Mouse (Mus musculus): ENCODE results near the gene Cldn34b2.
"Not testable (repeated sequence)": the region's sequence is repeated elsewhere in the genome, so short reads cannot be mapped to it uniquely, and the experiment has no call there.

Cldn34b2 gene

DNA sequence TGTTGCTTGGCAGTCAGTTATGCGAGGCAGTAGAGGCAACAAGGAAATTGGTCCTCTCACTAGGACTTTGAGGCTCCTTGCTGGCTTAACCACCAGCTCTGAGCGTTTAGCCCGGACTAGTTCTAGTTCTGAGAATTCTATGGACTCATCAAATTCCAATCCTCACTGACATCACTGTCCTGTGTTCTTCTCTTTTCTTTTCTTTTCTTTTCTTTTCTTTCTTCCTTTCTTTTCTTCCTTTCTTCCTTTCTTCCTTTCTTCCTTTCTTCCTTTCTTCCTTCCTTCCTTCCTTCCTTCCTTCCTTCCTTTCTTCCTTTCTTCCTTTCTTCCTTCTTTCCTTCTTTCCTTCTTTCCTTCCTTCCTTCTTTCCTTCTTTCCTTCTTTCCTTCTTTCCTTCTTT, at the start of gene Cldn34b2:
Gene Cldn34b2, minus strand, starts transcription at position 101 of the 400 bp plus-strand sequence.
- DNase-seq (ENCODE audit: low spot score in 2 of 2) = not testable (repeated sequence)

DNA sequence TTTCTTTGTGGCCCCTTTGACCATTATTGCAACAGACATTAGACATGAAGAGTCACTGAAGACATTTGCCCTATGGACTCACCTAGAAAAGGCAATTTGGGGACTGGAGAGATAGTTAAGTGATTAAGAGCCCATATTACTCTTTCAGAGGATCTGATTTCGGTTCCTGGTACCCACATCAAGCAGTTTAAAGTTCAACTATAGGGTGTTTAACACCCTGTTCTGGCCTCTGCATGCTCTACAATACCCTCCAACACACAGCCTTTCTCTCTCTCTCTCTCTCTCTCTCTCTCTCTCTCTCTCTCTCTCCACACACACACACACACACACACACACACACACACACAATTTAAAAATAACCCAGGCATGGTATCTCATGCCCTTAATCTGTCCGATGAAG, 49.4 kb upstream of the Cldn34b2 start:
- DNase-seq (ENCODE audit: low spot score in 2 of 2) = no peak

GRCm38 (mm10) chrX:155177230-155177629, 49.0 kb upstream of the Cldn34b2 start:
- no peak for DNase-seq (ENCODE audit: low spot score in 2 of 2)

- no peak for DNase-seq (ENCODE audit: low spot score in 2 of 2)
Measured at GRCm38 (mm10) chrX:155175568-155175967, 47.4 kb upstream of the Cldn34b2 start.

DNA sequence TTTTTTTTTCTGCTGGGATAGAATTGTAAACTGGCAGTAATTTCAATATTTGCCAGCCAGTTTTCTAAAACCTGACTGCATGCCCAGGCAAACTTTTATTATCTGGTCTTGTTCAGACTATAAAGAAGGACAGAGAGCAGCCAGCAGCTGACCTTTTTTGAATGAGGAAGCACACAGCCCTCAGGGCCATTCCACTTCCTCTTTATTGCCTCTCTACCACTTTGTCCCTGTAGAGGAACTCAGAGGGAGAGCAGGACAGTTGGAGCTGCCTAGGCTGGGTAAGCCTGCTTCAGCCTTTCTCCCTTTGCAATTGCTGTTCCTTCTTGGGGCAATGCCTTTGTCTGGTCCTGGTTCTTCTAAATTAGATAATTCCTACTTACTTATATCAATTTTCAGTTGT, 44.1 kb upstream of the Cldn34b2 start:
- no peak for DNase-seq (ENCODE audit: low spot score in 2 of 2)

DNA sequence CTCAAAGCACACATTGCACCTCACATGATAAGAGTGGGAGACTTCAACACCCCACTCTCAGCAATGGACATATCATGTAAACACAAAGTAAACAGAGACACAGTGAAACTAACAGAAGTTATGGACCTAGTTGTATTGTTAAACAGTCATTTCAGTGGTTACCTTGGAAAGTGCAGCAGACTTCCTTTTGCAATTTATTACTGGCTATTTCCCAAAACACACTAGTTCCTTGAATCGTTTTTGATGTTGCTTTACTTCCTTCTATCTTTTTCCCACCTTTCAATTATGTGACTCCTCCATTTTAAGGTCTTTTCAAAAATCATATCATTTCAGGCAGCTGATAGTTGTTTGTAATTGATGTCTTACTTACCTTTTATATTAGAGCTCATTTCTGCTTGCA, 43.5 kb upstream of the Cldn34b2 start:
- no peak for DNase-seq (ENCODE audit: low spot score in 2 of 2)

DNA sequence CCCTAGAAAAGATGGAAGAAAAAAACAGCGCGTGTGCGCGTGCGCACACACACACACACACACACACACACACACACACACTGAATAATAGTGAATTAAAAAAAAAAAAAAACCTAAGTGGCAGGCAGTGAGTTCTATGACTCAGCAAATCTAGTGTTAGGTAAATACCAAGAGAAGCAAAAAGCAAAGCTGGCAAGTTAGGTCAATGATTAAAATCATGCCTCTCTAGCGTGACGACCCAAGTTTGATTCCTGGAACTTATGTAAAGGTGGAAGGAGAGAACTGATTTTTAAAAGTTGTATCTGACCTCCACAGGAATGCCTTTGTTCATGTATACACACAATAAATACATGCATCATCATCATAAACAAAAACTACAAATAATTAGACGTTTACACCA, 41.7 kb upstream of the Cldn34b2 start:
- no peak for DNase-seq (ENCODE audit: low spot score in 2 of 2)

GRCm38 (mm10) chrX:155167667-155168066, 39.5 kb upstream of the Cldn34b2 start:
- DNase-seq (ENCODE audit: low spot score in 2 of 2) = no peak

DNA sequence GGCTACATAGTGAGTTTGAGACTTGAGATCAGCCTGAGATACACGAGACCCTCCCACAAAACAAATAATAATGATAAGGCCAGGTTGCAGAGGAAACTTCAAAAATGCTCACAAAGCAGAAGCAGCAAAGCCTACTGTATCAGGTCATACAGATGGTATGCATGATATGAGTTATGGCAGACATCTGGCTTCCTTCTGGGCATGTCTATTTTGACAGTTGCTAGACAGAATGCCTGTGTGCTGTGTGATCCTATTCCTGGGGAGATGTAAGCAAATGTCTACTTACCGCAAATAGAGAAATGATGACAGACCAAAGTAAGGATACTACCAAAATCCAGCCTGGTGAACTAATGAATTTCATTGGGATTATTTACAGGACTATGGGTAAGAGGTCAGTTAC, 38.1 kb upstream of the Cldn34b2 start:
- DNase-seq (ENCODE audit: low spot score in 2 of 2) = no peak

GRCm38 (mm10) chrX:155163553-155163952, 35.3 kb upstream of the Cldn34b2 start:
- DNase-seq (ENCODE audit: low spot score in 2 of 2) = no peak

GRCm38 (mm10) chrX:155151868-155152267, 23.7 kb upstream of the Cldn34b2 start:
- no peak for DNase-seq (ENCODE audit: low spot score in 2 of 2)

DNA sequence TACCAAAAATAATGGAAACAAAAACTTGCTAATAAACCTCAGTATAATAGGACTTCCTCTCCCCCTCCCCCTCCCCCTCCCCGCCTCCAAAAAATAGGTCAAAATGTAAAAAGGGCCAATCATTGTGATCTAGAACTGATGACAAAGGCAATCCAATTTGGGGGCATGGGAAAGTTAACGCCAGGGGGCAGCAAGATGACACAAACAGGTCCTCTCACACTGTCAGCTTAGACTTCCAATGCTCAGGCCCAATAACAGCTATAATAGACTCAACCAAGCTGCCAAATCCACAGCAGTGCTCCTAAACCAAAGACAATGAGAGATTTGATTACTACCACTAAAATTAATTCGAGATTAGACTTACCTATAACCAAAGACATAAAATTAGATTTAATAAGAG, 16.5 kb upstream of the Cldn34b2 start:
- DNase-seq (ENCODE audit: low spot score in 2 of 2) = peak; percentile 7 to 9

DNA sequence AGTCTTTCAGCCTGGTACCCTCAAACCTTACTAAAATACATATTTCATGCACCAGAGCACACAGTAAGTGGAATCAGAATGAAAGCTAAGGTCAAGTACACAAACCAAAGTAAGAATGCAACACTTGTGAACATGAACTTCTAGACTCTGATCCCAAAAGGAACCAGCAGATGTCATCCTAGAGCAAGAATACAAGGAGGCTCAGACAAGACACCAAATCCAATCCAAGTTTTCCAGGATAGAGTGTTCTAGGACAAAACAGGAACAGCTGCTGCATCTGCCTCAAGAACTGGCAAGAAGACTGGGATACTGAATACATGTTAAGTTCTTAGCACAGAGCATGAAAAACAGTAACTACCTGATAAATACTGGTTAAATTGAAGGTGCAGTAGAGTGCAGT, 30.2 kb downstream of the Cldn34b2 start:
- no peak for DNase-seq (ENCODE audit: low spot score in 2 of 2)

DNA sequence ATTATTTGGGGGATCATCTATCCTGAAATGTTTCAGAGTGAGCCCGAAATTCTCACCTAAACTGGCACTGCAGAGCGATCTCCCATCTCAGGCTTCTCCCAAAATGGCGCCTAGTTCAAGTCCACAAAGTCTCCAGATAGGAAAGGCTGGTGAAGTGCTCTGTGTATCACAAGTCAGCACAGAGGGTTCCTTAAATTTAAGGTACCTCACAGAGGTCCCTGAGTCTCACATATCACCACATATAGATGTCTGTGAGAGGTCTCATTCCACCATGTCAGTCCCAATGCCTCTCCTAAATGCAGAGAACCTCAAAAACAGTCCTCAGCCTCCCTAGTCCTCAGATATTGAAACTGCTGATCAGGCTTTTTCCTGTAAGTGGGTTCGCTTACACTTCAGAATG, 34.6 kb downstream of the Cldn34b2 start, which contains the start of gene Magea2:
Gene Magea2, minus strand, starts transcription at position 101 of the 400 bp plus-strand sequence.
- DNase-seq (ENCODE audit: low spot score in 2 of 2) = not testable (repeated sequence)

GRCm38 (mm10) chrX:155089693-155090092, 38.5 kb downstream of the Cldn34b2 start, which contains the start of gene Magea1:
TSS of gene Magea1 (minus strand) at chrX:155089793.
- DNase-seq (ENCODE audit: low spot score in 2 of 2) = not testable (repeated sequence)

All from spleen, postnatal 14 days (tissue).